Mouse (Mus musculus) kidney, postnatal 25 days (tissue): ENCODE data around the gene 4931409K22Rik.

Source experiments
- DNase-seq, 2 experiments: peaks; one replicate each; pipeline ENCODE4 v3.0.0; 2021; ENCODE audit warnings: mixed read lengths in 2 of 2

Gene 4931409K22Rik

DNA sequence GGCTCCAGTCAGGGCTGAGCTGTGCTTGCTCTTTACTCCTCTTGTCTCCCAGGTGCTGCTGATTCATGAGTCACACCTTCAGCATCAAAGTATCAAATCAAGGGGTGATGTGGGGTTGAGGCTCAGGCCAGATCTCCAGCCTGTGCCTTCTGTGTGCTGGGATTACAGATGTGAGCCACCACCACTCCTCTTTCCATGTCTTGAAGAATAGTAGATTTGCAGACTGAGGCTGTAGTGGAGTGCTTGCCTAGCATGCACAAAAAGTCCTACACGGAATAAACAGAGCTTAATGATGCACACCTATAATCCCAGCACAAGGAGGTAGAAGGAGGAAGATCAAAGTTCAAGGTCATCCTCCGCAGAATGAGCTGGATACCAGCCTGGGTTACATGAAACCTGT is at the start of gene 4931409K22Rik:
TSS of gene 4931409K22Rik (minus strand) at position 101 of the 400 bp plus-strand sequence.
- DNase-seq, result no peak

DNA sequence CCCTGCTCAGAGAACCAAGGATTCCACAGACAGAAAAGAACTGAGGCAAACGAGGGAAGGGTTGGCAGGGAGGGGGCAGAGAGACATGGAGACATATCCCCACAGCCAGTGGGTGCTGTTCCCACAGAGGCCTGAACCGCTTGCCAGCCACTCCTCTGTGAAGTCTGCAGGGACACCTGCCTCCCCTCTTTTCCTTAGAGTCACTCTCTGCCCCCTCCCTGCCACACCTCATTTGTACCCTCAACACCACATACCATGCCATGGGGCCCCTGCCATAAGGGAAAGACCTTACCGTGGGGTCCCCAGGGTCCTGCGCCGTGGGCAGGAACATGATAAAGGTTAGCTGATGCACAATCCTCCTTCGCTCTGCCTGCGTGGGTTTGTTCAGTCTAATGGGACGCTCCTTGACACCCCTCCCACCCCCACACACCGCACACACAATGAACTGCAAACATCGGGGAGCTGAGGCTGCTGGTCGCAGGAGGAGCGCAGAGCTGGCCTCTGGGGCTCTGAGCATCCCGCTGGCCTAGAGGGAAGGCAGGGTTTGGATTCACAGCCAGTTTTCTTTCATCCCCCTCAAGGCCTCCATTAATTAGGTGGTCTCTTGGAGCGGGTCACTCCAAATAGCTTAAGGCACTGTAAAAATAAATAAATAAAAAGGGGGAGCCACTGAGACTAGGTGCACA is 49.5 kb upstream of the 4931409K22Rik start:
- peak in 1 of 2 experiments; percentile 38 for DNase-seq

DNA sequence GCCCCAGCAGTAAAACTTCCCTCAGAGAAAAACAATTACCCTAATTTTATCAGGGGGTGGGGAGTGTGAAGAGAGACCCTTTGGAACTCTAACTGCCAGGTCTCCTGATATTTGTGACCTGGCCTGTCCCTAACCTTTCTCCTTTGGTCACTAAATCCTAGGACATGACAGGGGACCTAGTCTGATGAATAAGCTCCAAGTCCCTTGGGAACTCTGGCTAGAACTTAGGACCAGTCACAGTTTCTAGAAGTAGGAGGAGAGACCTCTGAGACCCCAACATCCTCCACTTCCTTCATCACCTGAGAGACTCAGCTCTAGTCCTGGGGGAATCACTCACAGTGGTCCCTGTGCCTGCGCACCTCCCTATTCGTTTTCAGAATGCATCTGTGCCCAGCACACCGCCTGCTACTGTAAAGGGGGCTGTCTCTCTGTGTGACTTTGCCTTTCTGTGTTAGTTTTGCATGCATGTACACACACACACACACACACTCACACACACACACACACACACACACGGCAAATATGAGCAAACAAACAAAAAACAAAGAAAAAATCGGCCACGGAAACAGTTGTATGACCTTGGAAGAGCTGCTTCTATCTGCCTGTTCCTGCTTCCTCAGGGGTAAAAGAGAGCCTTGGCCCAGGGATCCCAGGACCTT is 48.8 kb upstream of the 4931409K22Rik start:
- DNase-seq, result peak in 1 of 2 experiments; percentile 7

DNA sequence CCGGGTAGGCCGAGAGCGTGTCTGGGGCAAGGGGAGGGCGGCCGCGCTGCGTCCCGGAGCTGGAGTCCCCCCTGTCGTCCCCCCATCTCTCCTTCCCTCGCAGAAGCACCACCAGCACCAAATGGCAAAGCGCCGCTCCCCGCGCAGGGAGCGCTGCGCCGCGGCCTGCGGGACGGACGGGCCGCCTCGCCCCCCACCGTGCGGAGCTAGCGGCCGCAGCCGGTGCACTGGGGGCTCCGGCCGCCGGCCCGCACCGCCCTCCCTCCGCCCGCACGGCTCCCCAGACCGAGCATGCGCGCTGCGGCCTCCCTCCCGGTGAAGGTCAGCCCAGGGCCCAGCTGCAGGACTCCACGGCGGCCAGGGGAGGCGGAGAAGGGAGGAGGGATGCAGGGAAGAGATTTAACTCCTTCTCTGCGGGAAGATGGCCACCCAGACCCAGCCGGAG is 48.1 kb upstream of the 4931409K22Rik start:
- DNase-seq, result peak; percentile 90 to 96

DNA sequence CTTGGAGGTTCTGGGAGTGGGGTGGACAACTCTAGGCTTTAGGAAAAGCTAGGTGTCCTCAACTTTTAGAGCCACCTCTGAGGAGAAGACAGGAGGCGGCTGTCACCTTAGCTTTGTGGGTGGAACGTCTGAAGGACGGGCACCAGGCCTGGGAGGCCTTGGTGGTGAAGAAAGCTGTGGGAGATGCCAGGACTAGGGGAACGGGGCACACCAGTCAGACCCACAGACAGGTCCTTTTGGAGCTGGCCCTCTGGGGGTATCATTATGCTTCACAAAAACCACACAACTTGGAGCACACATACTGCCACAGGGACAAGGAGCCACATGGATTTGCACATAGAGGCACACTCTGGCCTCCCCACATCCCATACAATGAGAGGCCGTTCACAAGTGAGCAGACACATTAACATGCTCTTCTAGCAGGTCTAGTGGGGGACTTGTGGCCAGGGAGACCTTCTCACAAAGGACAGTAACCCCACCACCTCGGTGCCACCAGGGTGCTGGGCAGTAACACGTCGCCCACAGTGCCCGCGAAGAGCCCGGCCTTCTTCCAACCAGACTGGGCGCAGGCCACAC is 47.6 kb upstream of the 4931409K22Rik start:
- peak in 1 of 2 experiments; percentile 39 for DNase-seq

DNA sequence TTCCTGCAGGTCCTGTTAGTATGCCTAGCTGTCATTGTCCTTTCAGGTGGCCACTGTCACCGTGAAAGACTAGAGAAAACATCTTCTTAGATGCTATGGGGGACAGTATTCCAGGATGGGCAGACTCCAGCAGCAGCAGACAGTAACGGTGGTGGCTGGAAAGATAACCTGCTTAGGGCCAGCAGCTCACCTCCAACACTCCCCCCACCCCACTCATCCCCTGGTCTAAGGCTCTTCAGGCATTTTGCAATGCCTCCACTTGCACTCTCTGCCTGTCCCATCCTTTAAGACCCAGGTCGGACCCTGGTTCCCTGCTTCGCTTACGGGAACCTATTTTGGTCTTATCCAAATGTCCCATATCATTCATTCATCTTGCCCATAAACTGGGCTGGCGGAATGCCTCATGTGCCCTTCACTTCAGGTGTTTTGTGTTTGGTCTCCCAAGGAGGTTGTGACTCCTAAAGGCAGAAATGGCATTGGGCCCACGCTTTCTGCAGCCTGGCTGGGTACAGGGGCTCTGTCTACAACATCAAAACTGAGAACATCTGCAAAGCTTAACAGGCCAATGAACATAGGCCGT is 46.9 kb upstream of the 4931409K22Rik start:
- peak in 1 of 2 experiments; percentile 53 for DNase-seq

DNA sequence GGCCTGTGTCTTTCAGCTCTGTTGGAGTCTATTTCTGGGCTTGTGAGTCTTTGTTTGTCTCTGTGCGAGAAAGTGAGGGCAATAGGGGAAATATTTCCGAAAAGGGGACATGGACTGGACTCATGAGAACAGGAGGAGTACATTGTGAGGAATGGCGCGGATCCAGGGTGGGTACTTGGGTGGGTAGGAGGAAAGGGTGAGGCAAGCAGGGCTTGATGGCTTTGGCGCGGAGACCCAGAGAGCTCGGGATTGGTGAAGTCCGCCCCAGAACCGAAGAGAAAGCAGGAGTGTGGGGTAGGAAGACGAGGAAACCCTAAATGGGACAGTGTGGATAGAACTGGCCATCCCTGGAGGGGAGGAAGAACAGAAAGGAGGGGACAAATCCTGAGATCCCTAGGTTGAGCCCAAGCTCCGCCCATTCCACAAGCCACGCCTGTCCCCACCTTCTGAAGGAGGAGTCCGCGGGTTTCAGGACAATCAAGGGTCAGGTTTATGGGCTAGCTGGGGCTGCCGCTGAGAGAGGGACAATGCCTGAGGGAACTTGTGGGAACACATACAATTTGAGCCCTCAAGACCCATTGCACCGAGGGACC is 46.2 kb upstream of the 4931409K22Rik start:
- peak; percentile 95 to 96 for DNase-seq

DNA sequence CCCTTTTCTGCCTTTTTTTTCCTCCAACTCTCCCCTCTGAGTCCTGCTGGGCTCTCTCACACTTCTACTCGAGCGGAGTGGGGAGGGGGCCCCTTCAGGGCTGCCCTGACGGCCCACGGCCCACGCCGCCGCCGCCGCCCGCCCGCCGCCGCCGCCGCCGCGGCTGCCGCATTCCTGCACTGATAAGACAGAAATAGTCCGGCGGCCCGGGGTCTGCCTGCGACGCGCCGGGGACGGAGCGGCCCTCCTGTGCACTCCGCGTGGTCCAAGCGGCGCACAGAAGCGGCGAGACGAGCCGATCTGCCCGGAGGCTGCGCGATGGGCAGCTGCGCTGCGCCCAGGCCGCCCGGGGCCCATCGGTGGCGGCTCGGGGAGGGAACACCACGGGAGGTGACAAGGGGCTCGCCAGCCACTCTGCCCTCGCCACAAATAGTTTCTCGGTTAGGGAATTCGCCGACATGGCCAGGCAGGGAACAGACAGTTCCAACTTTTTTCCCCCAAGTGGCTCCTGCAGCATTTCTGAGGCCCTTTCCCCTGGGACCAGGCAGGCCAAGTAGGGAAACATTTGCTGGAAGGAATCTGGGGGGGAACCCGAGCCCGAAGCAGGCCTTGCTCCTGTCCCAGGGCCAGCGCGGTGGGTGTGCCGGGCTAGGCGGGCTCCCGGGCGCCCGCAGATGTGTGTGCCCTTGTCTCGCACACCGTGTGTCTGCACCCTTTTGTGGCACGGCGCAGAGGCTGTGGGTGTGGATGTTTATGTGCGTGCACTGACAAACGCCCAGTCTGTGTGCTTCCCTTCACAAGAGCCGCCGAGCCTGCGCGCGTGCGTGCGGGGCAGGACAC is 45.5 kb upstream of the 4931409K22Rik start:
- peak; percentile 77 to 88 for DNase-seq

DNA sequence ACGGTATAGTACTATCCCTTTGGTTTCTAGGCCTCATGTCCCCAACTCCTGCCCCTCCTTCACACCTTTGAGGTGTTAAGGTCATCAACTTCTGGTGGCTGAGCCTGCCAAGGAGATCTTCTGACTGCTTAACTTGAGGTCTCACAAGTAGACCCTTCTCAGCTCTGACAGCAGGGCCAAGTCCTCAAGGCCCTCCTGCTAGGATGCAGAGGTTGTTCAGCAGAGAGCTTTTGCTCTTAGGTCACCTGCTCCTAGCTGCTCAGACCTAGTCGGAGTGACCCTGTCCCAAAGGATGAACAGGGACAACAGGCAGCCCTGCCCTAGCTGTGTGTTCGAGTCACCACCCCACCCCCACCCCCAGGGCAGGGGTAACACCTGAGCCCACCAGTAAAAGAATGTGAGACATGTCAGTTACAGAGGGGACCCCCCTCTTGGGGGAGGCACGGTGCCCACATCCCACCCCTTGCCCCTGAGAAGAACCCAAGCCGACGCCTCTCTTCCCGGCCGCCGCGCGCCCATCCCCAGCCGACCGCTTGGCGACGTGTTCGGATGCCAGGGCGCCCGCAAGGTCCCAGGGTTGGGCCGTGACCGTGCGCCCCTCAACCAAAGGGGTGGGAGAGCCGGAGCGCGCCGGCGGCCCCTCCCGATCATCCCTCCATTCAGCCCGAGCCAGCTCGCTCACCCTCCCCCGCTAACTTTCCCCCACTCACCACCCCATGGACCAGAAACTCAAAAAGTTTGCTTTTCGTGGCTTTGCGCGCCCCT is 44.6 kb upstream of the 4931409K22Rik start:
- DNase-seq, result peak in 1 of 2 experiments; percentile 64

DNA sequence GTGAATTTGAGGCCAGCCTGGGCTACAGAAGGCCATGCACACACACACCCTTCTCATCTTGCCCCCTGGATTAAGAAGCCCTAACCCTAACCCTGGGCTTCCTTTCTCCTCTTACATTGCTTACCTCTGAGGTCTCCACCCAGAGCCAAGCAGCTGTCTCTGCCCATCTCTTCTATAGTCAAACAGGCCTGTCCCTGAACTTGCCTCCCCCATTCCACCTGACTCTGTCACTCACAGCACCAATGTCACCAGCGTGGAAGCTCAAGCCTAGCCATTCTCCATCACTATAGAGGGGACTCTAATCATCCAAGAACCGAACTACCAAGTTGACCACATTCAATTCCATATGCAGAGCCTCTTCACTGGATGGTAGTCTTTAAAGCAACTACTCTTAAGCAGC is 43.6 kb upstream of the 4931409K22Rik start:
- peak in 1 of 2 experiments; percentile 25 for DNase-seq

DNA sequence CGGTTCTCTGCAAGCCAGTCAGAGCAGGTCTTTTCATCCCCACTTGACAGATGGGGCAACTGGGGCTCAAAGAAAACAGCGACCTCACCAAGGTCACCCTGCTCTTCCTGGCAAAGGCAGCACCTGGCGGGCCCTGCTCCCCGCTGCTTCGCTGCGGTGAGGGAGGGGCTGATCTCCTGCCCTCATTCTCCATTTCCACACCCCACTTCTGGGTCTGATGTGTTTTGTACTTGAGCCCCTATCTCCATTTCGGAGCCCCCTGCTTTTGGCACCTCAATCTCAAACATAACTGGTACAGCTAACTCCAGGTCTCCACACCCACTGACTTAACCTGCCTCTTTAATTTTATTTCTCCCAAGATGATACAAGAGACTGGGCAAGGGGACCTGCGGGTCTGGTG is 42.5 kb upstream of the 4931409K22Rik start:
- peak in 1 of 2 experiments; percentile 10 for DNase-seq

DNA sequence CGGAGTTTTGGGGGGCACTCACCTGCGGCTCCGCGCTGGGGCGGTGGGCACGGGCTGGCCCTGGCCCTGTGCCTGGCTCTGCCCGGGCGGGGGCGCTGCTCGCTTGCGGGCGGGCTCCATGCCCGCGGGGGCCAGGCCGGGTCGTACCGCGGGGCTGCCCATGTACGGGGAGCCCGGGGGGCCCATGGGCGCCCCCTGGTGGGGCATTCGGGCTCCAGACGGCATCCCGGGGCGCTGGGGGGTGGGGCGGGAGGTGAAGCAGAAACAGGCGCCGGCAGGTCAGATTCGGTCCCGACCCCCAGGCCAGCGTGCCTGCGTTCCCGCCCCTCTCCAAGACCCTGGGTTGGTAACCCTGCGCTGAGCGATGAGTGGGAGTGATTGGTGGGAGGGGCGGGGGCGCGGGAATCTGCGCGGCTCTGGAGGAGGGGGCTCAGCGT is 42.0 kb upstream of the 4931409K22Rik start:
- DNase-seq, result peak; percentile 68 to 81

DNA sequence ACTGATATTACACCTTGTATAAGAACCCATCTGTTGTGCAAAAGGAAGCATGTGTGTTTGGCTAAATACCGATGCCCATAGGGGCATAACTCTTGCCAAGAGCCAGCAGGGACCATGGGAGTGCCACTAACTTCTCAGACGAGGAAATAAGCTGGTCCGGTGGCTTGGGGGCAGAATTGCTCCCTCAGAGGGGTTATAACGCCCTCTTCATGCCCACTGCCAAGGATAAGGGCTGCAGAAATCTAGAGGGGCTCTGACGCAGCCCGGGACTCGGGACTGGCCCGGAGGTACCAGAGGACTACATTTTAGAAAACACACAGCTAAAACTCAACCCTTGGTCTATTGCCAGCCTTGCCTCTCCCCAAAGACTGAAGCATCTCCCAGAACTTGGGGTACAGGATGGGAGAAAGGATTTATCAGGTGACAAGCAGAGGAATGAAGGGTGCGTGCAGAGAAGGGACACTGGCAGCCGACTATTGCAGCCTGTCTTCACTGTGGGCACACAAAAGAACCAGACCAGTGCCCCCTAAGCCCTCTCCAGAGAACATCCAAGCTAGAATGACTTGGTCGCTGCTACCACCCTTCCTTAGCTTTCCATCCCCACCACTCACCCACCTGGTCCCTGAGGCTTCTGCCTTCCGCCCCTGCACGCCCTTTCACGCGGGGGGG is 41.4 kb upstream of the 4931409K22Rik start:
- peak in 1 of 2 experiments; percentile 36 for DNase-seq

DNA sequence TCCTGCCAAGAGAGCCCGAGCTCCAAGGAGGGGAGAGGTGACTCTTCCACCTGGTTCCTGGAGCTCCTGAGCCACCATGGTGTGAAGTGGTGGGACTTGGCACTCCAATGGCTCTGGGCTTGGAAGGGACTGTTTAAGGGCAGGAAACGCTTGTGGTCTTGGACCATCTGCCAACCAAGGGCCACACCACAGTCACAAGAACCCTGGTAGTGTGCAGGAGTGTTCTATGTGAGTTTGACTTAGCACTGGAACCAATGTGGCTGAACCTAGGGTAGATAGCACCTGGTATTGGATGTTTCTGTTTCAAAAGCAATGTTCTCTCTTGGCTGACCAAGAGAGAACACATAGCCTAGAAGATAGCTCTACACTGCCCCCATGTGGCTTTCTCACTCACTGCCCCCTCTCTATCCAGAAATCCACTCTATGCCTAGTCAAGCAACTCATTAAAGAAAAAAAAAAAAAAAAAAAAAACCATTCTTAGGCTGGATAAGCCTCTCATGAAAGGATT is 40.7 kb upstream of the 4931409K22Rik start:
- peak; percentile 79 to 90 for DNase-seq

DNA sequence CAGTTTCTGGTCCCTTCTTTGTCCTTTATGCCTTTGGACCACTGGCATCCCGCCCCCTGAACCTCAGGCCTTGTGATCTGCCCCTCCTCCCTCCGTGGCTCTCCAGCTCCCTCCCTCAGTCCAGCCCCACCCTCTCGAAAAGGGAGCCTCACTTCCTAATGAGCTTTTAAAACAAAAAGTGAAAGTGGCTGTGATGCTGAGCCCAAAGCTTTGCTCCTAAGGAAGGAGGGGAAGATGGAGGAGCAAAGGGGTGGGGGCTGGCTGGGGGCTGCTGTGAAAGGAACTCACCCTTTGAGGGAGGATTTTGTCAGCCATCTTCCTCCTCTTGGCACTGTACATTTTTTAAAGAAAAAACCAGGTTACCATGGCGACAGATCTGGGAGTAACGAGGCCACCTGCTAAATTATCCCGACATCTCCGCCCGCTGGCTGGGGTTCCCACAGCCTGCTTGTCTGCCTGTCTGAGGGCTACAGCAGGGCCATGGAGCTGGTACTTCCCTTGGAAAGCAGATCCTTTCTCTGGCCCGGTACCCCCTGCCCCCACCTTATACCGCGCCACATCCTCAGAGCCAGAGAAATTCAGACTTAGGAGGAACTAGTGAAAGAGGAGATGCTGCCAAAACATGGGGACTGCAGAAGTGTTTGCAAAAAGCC is 40.0 kb upstream of the 4931409K22Rik start:
- peak in 1 of 2 experiments; percentile 57 for DNase-seq

DNA sequence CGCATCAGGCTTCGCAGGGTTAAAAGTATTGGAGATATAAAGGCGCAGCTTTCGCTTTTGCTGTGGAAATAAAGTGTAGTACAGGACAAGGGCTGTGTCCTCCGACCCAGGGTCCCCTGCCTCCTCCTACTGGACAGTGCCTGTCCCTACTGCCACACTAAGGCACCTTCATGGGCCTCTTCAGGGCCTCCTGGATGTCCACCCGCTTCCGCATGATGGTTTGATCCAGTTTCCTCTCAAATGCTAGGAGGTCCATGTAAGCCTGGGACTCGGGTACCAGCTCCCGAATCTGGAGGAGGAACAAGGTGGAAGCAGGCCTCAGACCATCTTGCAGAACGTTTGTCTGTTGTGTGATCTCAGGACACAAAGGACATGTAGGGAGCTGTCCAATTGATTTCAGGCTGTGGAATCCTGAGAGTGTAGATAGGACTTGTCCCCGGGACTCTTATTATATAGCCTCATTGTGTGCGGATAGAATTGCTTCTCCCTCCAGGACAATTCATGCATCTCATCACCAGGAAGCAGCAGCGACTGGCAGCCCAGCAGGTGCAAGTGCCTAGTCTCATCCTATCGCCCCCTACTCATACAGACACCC is 39.3 kb upstream of the 4931409K22Rik start:
- DNase-seq, result peak in 1 of 2 experiments; percentile 28

DNA sequence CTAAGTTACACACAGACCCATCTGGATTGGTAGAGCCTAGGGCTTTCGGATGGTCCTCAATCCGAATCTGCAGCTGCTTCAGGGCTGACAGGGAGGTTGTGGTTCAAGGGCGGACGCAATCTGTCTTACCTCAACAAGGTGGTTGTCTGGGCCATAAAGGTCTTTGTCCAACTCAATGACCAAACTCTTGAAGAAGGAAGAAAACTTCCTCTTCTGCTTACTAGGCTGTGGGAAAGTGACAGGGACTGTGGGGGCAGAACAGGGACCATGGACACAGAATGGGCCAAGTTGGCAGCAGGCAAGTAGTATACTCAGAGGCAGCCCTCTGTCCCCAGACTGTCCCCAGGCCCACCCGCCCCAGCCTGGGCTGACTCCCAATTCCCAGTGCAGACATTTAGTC is 38.7 kb upstream of the 4931409K22Rik start:
- peak in 1 of 2 experiments; percentile 23 for DNase-seq

DNA sequence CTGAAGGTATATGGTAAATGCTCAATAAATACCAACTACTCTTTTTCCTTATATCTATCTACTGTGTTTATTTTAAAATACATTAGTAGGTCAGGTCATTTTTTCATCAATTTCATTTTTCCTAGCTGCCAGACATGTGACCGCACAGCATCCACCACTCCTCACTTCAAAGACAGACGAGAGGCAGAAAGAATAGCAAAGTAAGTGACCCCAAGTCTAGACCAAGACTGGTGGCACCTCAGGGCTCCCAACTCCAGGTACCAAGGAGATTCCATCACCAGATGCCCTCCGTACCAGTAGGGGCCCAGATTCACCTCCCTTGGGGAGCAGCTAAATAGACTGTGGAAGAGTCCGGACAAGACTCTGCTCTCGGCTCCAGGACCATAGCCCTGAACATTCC is 37.7 kb upstream of the 4931409K22Rik start:
- DNase-seq, result no peak

DNA sequence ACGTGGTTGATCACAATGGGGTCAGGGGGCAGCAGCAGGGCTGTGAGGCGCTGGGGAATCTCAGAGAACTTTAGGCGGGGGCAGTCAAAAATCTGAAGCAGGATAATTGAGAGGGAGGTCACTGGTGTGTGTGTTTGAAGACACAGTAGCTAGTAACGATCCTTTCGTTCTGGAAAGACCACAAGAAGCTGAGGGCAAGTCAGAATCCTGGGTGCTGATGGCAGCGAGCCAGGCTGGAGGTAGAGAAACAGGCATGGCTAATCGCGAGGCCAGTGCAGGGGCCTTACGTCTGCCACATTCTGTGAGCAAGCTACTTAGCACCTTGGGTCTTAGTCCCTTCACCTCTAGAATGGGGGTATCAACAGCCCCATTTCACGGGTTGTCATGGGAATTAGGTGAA is 37.3 kb upstream of the 4931409K22Rik start:
- DNase-seq, result peak in 1 of 2 experiments; percentile 35
